Mouse (Mus musculus) megakaryocyte-erythroid progenitor cell, adult 5-6 weeks (primary cell): Measurements from ENCODE around the gene Tmem207. TPM values are rescaled to one million over a fixed set of nuclear protein-coding genes. Genes with fewer than 3 reads are reported as not detected.
"Not testable (repeated sequence)": the region's sequence is repeated elsewhere in the genome, so short reads cannot be mapped to it uniquely, and the experiment has no call there.

Source experiments
- ATAC-seq: replicated peaks from 2 replicates; pipeline ENCODE4 v1.8.0; 2016; ENCODE audit warnings: mild to moderate bottlenecking, inconsistent platforms; ENCODE audit not compliant: severe bottlenecking, poor library complexity, low FRiP score, low TSS enrichment
- total RNA-seq, 2 experiments: library from RNA; stranded (forward) in 1 of 2; stranded (reverse) in 1 of 2; fragments of 200-1000, 215-1000 nt in 1 of 2; fragments of >200 nt in 1 of 2; fragmentation: Nextera tagmentation in 1 of 2; gene quantifications; 2 replicates each; pipeline ENCODE4 v1.2.3; 2014 to 2017

Tmem207 gene
- total RNA-seq (2014; fragmentation: Nextera tagmentation) (not detected in 2 replicates), total RNA-seq (2017) (not detected in 2 replicates)

DNA sequence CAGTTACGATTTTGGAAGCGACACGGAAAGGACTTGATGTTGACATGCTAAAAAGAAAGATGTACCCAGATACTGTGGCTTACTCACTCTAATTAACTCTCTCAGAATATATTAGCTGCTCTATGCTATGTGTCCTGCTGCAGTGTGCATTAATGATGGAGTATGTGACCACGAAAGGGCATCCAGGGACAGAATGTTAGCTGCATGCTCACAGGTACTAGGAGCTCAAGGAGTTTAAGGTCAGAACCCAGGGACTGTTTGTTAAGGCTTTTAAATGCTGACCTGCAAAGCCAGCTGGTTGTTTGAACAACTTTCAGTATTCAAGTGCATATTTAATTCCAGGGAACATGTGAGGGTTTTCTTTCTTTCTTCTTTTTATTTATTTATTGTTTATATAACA is at the start of gene Tmem207:
Gene Tmem207, minus strand, starts transcription at position 101 of the 400 bp plus-strand sequence.
- ATAC-seq, result no peak

DNA sequence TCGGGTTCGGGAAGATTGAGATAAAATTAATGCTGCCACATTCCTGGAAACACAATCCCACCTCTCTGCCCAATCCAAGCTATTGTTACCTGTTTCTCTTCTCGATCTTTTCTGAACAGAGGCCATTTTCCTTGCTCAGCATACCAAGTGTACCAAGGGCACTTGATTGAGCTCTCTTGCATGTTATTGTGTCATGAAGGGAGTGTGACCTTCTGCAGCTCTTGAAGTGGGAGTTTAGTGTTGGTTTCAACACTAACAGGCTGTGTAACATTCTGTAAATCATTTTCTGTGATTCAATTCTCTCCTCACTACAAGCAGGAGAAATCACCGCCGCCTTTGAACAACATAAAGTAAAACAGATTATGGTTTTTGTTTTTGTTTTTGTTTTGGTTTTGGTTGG is 47.6 kb upstream of the Tmem207 start:
- no peak for ATAC-seq

DNA sequence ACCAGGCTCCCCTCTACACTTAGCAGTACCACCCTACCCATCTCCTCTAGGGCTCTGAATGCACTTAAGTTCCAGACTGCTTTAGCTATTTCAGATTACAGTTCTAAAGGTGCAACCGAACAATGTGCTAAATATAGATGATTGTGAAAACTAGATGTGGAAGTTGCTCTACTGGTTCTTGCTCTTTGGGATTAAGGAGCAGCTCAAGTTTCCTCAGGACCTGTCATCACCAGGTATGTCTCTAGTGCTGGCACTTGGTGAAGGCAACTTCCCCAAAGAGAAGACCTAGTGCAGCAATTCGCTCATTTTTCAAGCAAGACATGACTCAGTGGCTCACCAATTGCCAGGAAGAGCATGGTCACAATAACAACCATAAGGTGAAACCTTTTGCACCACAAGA is 45.3 kb upstream of the Tmem207 start:
- ATAC-seq, result no peak

DNA sequence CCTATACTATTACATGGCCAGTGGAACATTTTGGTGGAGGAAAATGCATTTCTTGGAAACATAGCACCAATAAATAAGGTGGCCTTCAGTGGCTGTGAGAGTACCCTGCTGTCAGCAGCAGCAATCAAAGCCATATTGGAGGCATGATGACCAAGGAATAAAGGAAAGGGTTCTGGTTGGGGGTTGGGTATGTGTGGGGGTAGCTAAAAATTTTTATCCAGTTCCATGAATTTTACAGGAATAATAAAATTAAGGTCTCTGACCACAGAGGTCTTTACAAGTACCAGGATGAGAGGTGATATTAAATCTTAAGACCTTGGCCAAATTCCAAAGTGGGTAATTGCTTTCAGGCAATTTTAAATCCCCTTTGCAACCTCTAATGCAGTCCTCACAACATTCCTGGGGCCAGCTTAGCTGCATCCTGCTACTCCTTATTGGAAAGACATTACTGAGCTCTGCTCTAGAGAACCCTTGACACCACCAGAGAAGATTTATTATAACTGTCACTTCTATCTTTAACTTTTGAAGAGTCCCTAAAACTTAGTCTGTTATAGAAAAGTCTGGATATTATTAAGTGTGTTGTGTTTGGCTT is 42.9 kb upstream of the Tmem207 start:
- ATAC-seq, result no peak

DNA sequence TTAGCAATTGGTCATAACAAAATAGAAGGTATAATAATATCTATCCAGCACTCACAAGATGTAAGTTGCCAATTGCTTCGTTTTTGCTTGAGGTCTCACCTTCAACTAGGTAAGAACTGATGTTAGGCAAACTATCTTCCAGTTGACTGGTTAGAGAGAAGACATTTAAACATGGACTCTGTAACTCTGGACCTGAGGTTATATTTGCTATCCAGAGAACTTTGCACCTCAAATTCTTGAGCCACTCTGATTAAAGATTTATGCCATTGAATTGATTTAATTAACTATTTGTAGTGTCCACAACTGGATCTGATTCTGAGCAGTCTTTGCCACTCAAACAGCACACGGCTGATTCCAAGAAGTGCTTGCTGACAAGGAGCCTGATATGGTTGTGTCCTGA is 36.2 kb upstream of the Tmem207 start:
- no peak for ATAC-seq

DNA sequence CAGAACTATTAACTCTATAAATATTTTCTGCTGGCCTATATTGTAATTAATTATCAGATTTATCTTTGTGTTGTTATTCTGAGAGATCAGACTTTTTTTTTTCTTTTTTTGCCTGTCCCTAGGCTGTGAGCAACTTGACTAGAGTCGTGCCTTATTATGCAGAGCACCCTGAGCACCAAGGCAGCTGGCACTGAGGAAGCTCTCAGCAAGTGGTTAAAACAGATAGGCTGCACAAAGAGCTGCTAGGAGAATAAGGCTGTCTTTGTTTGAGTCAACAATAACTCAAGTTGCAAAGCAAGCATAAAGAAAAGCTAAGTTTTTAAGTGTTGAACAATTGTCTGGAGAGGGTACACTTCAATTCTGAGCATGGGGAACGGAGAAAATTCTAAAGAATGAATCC is 35.2 kb upstream of the Tmem207 start:
- no peak for ATAC-seq

DNA sequence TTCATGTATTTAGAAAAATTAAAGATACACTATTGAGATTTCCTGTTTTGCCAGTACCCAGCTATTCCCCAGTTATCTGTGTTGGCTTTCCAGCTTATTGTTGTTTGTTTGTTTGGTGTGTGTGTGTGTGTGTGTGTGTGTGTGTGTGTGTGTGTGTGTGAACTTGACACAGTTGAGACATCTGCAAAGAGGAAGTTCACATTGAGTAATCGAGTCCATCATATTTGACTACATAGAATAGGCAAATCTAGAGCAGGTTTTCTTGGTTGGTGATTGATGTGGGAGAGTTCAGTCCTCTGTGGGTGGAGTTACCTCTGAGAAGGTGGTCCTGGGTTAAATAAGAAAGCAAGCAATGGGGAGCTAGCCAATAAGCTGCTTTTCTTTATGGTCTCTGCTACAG is 32.2 kb upstream of the Tmem207 start:
- ATAC-seq, result no peak

DNA sequence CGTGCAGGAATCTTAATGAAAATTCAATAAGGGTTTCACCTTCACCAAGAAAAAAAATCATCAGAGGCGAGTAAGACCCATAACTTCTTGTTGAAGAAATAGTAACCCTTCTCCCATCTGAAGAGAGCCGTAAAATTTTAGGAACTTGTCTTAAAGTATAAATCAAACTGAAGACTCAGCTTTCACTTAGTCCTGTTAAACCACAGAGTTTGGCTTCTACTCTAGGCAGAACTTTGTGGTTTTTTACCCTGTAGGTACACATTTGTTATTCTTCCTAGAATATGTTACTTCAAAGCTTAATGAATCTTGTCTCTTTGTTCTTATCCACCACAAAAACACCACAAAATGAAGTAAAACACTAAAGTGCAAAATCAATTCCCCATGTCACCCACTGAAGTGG is 25.7 kb upstream of the Tmem207 start:
- no peak for ATAC-seq

DNA sequence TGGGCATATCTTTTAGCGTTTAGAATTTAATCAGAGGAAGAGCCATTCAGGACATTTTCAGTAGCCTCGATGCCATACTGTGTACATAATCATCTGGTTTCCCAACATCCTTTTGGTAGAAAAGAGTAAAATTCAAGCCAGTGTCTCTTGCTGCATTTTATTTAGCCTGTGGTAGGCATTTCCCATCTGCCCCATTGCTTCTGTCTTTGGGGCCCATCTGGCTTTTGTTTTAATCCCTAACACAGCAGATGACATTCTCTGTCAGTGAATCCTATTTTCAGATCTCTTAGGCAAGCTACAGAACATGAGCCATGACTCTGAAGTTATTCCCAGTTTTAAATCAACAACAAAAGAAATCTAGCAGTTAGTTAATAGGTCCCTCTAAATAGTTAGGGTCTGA is 22.7 kb upstream of the Tmem207 start:
- no peak for ATAC-seq

DNA sequence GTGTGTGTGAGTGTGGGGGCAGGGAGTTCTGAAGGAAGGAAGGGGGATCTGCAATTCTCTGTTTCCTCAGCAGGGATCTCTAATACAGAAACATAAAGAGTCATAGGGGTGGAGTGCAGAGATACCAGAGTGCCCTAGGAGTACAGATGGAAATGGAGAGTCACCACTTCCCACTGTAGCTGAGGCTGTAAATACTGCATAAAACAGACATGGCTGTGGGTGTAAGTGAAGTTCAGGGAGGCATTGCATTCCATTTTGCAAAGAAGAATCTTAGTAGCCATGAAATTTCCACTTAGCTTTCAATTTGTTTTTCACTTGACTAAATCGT is 20.3 kb upstream of the Tmem207 start:
- no peak for ATAC-seq

DNA sequence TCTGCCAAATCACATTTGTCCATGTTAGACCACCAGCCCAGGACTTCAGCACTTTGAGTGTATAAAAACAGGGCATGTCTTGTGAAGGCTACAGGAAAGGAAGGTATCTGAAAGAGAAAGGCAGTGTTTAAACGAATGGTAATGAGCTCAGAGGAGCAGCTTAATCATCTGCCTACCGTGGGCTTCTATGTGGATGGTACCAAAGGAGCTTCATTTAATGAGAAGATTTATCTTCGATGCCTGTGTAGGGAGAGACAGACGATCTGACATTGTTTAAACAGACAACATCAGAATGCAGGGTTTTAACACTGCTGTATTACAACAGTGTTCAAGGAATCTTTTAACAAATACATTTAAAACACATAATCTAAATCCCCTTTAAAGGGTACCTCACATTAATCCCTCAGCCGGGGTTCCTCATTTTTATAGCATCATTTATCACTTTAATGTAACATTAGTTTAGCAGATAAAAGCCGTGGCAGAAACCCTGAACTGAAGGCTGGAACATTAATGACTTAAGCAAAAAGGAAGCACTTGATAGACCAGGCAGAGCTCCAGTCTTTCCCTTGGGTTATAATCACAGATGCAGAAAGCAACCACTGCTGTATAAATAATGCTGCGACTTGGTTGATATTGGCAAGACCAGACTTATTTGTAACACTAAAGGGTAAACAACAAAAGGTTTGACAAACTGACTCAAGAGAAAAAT is 19.8 kb upstream of the Tmem207 start:
- no peak for ATAC-seq

DNA sequence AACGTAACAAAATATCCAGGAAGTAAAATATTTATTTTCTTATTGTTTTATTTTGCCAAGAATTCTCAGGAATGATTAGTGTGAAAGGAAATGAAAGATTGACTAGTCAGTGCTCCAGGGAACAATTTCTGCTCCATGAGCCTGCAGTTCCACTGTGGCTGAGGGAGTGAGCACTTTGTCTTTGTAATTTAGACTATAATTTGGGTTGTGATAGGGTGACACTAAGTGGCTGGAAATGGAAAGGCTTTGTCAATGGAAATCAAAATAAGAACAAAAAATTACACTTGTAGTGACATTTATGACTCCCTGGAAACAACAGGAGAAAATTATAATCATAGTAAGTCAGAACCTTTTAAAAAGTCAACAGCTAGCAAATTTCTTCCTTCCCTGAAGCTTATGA is 5.7 kb upstream of the Tmem207 start:
- ATAC-seq, result no peak

DNA sequence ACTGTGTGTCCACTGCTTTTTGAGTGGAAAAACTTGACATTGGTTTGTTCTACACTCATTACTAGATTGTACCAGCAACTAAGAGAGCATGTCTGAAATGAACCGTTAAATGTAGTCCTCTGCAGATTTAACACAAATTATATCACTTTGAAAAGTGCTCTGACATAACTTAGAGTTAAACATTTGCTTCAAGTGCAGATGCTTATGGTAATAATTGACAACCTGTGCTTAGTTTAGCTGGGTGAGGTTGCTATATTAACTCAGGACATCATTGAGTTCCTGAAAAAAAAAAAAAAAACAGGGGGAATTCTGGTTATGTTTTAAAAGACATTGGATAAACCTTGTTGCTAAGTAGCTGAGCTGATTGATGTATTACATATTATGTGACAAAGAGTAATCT is 3.9 kb upstream of the Tmem207 start:
- no peak for ATAC-seq

DNA sequence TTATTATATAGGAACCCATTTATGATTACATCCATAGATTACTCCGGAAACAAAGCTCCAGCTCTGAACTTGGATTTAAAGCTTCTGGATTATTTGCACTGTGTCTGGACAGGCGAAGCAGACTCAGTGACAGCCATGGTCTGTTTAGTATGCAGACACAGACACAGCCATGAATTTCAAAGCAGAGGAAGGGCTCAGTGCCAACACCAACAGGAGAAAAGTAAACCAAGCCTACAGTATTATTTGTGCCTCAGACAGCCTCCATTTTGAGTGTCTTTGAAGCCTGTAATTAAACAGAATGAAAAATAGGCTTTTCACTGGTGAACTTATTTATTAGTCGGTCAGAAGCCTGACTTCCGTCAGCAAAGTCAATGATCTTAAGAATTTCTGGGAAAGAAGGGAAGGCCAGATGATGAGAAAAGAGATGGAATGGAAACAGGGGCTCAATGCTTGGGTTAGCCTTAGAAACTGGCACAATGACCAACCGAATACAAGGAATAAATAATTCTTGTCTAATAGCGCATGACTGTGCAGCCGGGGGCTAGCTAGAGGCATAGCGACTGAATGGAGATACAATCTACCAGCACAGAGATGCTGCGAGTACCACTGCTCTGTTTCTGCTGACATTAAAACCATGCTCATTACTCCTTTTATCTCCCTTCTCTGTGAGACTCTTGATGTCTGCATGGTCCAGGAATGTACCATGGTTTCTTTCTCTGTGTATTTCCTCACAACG is 1.5 kb upstream of the Tmem207 start:
- ATAC-seq, result no peak

DNA sequence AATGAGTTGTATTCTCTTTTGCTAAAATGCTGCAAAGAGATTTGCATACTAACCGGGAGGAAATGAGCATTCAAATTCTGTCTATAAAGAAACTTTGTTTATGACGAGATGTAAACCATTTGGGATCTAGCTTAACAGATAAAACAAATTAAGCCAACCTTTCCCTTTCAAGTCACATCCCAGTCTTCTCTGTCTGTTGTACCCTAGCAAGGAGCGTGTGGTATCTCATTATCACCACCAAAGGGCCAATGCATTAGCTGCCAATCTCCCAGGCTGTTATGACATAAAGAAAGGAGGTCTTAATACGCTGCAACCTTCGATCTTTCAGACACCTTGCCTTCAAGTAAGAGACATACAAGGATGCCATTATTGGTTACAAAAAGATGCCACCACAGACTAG is 737 bp downstream of the Tmem207 start:
- no peak for ATAC-seq

DNA sequence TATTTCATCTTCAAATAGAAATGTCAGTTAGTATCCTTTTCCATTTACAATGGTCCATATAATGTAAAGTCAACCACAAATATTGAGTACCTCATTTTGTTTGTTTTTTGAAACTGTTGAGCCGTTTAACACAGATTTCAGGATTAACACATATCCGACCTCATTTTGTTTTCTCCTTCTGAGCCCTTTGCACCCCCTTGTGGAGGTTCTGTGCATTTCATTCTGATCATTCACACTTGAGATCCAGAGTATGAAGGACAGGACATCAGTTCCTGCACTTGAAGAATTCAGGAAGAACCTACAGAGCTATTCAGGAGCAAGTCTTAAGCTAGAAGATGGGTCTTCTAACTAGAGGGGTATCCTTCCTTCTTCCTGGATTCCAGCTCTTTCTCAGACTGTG is 7.0 kb downstream of the Tmem207 start:
- no peak for ATAC-seq

DNA sequence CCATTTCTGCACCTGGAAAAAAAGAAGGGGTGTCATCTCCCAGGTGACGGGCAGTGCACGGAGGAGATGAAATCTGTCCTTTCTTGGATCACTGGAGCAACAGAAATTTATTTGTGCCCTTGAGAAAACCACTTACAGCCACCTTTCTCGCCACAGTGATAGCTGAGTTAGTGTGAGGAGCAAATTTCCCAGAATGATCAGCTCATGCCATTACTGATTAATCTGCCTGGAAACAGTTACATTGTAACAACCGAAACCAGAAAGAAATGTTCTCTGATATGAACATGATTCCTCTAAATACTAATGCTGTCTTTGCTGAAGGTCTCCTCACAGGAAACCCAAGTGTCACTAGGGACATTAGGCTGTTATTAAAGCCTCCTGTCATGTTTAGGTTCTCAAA is 21.6 kb downstream of the Tmem207 start:
- no peak for ATAC-seq

DNA sequence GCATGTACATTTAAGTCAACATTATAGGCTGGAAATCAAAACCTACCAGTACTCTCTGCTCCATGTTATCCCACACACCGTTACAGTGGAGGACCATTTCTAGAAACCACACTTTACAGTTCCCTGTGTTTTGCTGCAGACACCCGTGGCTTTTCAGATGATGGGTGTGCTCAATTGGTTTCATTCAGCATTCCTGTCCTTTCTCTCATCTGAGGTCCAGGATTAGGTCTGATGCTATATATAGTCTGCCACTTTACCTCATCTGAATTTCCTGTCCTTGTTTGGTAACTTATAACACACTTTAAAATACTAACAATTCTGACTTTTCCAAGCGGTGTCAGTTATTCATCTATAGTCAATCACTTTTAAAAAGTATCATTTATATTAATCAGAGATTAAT is 25.8 kb downstream of the Tmem207 start:
- no peak for ATAC-seq

DNA sequence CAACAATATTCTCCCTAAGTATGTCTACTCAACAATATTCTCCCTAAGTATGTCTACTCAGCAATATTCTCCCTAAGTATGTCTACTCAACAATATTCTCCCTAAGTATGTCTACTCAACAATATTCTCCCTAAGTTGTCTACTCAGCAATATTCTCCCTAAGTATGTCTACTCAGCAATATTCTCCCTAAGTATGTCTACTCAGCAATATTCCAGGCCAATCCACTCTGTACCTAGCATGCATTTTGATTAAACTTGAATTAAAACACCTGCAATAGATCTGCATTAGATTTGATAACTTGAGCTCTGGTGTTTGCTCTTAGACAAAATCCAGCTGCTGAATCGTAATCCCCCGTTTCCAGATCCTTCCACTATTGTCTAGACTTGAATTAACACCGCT is 26.9 kb downstream of the Tmem207 start:
- ATAC-seq, result not testable (repeated sequence)

DNA sequence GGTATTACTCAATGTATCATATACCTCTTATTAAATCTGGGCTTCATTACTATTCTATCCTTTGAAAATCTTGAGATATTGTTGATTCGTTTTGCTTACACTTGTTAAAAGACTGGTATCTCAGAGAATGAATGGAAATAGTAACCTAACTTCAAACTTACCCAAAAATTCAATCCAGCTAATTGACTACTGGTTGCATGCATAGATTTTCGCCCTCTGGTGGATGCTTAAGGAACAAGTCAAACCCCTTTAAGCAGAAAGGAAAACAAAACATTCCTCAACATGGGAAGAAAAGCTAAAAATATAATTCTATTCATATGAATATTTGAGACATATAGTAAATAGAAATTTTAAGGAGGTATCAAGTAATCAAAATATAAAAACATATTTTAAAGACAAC is 30.8 kb downstream of the Tmem207 start:
- no peak for ATAC-seq

DNA sequence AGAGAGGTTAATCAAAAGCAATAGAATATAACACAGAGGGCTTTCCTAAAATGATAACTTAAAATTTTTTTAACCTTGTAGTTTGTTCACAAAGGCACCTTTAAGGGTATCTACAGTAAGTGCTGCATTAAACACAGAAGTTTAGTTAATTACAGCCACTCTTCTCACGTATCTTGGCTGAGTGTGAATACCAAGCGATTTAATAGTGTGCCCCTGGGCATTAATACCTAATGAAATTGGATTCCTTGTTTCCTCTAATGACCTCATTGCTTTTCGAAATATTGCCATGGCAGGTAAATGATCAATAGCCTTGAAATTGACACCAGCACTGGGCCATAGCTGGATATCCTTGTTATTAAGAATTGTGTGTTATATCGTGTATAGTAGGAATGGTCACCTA is 55.3 kb downstream of the Tmem207 start:
- no peak for ATAC-seq
